Comparison of ENCODE assay signal across 7 mouse cellular contexts in the genomic region with DNA sequence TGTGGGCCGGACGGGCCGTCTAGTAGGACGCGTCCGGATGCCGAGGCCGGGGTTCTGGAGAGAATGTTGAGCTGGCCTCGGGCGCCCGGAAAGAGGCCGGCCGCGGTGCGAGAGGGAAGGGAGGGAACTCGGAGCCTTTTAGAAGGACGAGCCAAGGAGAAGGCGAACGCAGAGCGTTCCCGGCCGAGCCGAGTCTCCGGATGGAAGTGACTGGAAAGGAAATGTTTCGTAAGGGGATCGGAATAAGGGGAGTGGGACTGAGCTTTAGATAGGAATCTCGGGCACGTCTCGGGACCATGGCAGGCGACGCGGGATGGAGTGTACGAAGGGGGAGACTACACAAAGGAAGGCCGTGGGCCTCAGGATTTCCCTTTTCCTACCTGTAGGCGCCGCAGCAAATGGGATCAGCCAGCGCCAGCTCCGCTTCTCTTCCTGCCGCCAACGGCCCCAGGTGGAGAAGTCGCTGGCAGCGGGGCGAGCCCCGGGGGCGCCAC. TPM values are rescaled to one million over a fixed set of nuclear protein-coding genes. Genes with fewer than 3 reads are reported as not detected.
DNase-seq lines count a peak whose midpoint lies in the region; ATAC-seq and TF ChIP-seq lines count a peak whose summit lies in the region.

No protein-coding gene starts in this region.

- H3K4me1 ChIP-seq in forebrain, embryonic 13.5 days = peaks cover 24% of the 10 kb centered on the region
- H3K4me1 ChIP-seq in intestine, postnatal 0 days (replicated peaks; ENCODE audit: control insufficient read depth, insufficient read depth, low read length) = no peaks in the 10 kb centered on the region
- H3K4me1 ChIP-seq in lung, postnatal 0 days (ENCODE audit: insufficient read depth, low read depth, low read length) = peaks cover 7% of the 10 kb centered on the region; the same call in 1 of the 2 replicates

- peak; percentile 53 for DNase-seq in urinary bladder, postnatal 14 days (ENCODE audit: low spot score)
- no peak for DNase-seq in urinary bladder, postnatal 25 days (ENCODE audit: low spot score)
- peak; percentile 13 for DNase-seq in c-Kit-negative CD71-positive TER-119-positive erythroid progenitor cells, embryonic 14.5 days (ENCODE audit: low read depth, low spot score)
- peak; percentile 76 for DNase-seq in lung, postnatal 0 days (ENCODE audit: low spot score)
- peak; percentile 58 for DNase-seq in right cerebral cortex, postnatal 25 days

- no peaks in the 10 kb centered on the region for H3K27me3 ChIP-seq in forebrain, embryonic 13.5 days
- H3K27me3 ChIP-seq in intestine, postnatal 0 days (replicated peaks; ENCODE audit: control insufficient read depth, insufficient read depth, low read length) = no peaks in the 10 kb centered on the region
- H3K27me3 ChIP-seq in lung, postnatal 0 days (replicated peaks; ENCODE audit: insufficient read depth, low read length) = no peaks in the 10 kb centered on the region

- H3K4me3 ChIP-seq in forebrain, embryonic 13.5 days = peak overlapping the region; percentile 96
- H3K4me3 ChIP-seq in intestine, postnatal 0 days (ENCODE audit: low read depth, low read length) = peak overlapping the region; percentile 98
- H3K4me3 ChIP-seq in lung, postnatal 0 days (ENCODE audit: low read depth, low read length) = peak overlapping the region; percentile 97

- H3K4me2 ChIP-seq in forebrain, embryonic 13.5 days = peak overlapping the region; percentile 92
- H3K4me2 ChIP-seq in intestine, postnatal 0 days (replicated peaks; ENCODE audit: low read depth) = peak overlapping the region; percentile 84
- peak overlapping the region; percentile 71 for H3K4me2 ChIP-seq in lung, postnatal 0 days (replicated peaks; ENCODE audit: low read depth, low read length)

- peak overlapping the region; percentile 98 for H3K9ac ChIP-seq in forebrain, embryonic 13.5 days
- peak overlapping the region; percentile 96 for H3K9ac ChIP-seq in intestine, postnatal 0 days (ENCODE audit: low read depth, low read length)
- H3K9ac ChIP-seq in lung, postnatal 0 days (replicated peaks; ENCODE audit: low read depth) = peak overlapping the region; percentile 98

- no peak for TF ChIP-seq EP300 in lung, postnatal 0 days (IDR thresholded peaks at IDR 0.05)

- no peaks in the 10 kb centered on the region for H3K9me3 ChIP-seq in forebrain, embryonic 13.5 days (replicated peaks)
- no peaks in the 10 kb centered on the region for H3K9me3 ChIP-seq in intestine, postnatal 0 days (ENCODE audit: control insufficient read depth)
- no peaks in the 10 kb centered on the region for H3K9me3 ChIP-seq in lung, postnatal 0 days (ENCODE audit: low read length)

- H3K36me3 ChIP-seq in forebrain, embryonic 13.5 days (ENCODE audit: poor library complexity, severe bottlenecking) = peaks cover 34% of the 10 kb centered on the region
- peaks cover 21% of the 10 kb centered on the region for H3K36me3 ChIP-seq in intestine, postnatal 0 days (ENCODE audit: control insufficient read depth, insufficient read depth)
- peaks cover 8% of the 10 kb centered on the region for H3K36me3 ChIP-seq in lung, postnatal 0 days (ENCODE audit: insufficient read depth, low read length)

- WGBS in forebrain, embryonic 13.5 days = under 1% methylated on average over 45 of the region's 45 CpGs
- under 1% methylated on average over 44 of the region's 45 CpGs for WGBS in intestine, postnatal 0 days
- WGBS in lung, postnatal 0 days = 0% methylated on average over 42 of the region's 45 CpGs

- peak overlapping the region; percentile 97 for H3K27ac ChIP-seq in forebrain, embryonic 13.5 days
- H3K27ac ChIP-seq in intestine, postnatal 0 days (ENCODE audit: low read depth, low read length) = peak overlapping the region; percentile 99
- peak overlapping the region; percentile 99 for H3K27ac ChIP-seq in lung, postnatal 0 days (ENCODE audit: low read length)

- ATAC-seq in forebrain, embryonic 13.5 days = peak; percentile 75
- ATAC-seq in intestine, postnatal 0 days = peak; percentile 59
- peak; percentile 56 for ATAC-seq in lung, postnatal 0 days

- peak; percentile 58 for TF ChIP-seq CTCF in intestine, postnatal 0 days (IDR thresholded peaks at IDR 0.05; ENCODE audit: low read depth)
- peak; percentile 57 for TF ChIP-seq CTCF in lung, postnatal 0 days (IDR thresholded peaks at IDR 0.05)

RNA-seq across cellular contexts. Expression of gene Khdc4, which starts 0.4 kb away (rescaled TPM):
- polyA plus RNA-seq in forebrain, embryonic 13.5 days (2015; fragmentation: Nextera tagmentation; extraction: Ambion mirVana) = 97.8 and 102 TPM in 2 replicates
- polyA plus RNA-seq in intestine, postnatal 0 days (2015; fragmentation: Nextera tagmentation; extraction: Ambion mirVana) = 35.7 and 38.6 TPM in 2 replicates
- polyA plus RNA-seq in lung, postnatal 0 days (2015; fragmentation: Nextera tagmentation; extraction: Ambion mirVana) = 42.3 and 49.4 TPM in 2 replicates

RNA-seq across cellular contexts. Expression of gene Rit1, which starts 30.6 kb away (rescaled TPM):
- polyA plus RNA-seq in forebrain, embryonic 13.5 days (2015; fragmentation: Nextera tagmentation; extraction: Ambion mirVana) = 49.5 and 52.6 TPM in 2 replicates
- 48.8 and 50.2 TPM in 2 replicates for polyA plus RNA-seq in intestine, postnatal 0 days (2015; fragmentation: Nextera tagmentation; extraction: Ambion mirVana)
- polyA plus RNA-seq in lung, postnatal 0 days (2015; fragmentation: Nextera tagmentation; extraction: Ambion mirVana) = 88.6 and 98.4 TPM in 2 replicates

RNA-seq across cellular contexts. Expression of gene Rxfp4, which starts 33.1 kb away (rescaled TPM):
- polyA plus RNA-seq in forebrain, embryonic 13.5 days (2015; fragmentation: Nextera tagmentation; extraction: Ambion mirVana) = not detected in 2 replicates
- not detected in 2 replicates for polyA plus RNA-seq in intestine, postnatal 0 days (2015; fragmentation: Nextera tagmentation; extraction: Ambion mirVana)
- polyA plus RNA-seq in lung, postnatal 0 days (2015; fragmentation: Nextera tagmentation; extraction: Ambion mirVana) = 0.61 and 0.92 TPM in 2 replicates
